Mouse (Mus musculus) thymus, adult 2 months (tissue): Measurements from ENCODE around the gene Phactr2.

ENCODE experiments used
- CTCF ChIP-seq: fragments of 200-500 bp; IDR thresholded peaks from 2 replicates; pipeline ENCODE4 v1.5.1; 2012; ENCODE audit warnings: mild to moderate bottlenecking, control low read depth, low read length, moderate library complexity, borderline replicate concordance; ENCODE audit not compliant: control insufficient read depth, poor library complexity, insufficient read depth; ENCODE audit errors: extremely low read depth
- POLR2A ChIP-seq: fragments of 200-500 bp; IDR thresholded peaks from 2 replicates; pipeline ENCODE4 v1.6.1; 2012; ENCODE audit warnings: mild to moderate bottlenecking, low read length, control low read depth, moderate library complexity; ENCODE audit not compliant: control insufficient read depth, poor library complexity, insufficient read depth; ENCODE audit errors: extremely low read depth

GRCm38 (mm10) chr10:13189881-13190280 is 284.3 kb downstream of the Phactr2 start:
- TF ChIP-seq CTCF (no peak), POLR2A (no peak)
